Mouse (Mus musculus) hindbrain, embryonic 12.5 days (tissue): Measurements from ENCODE around the gene 2210016L21Rik. TPM values are rescaled to one million over a fixed set of nuclear protein-coding genes. Genes with fewer than 3 reads are reported as not detected.

ENCODE experiments used
- ATAC-seq: fragments of 200-750 bp; cut with Nextera tagmentation; 2 replicates; pipeline ENCODE4 v1.8.0; 2017; ENCODE audit warnings: moderate TSS enrichment; ENCODE audit not compliant: low FRiP score
- H3K27ac ChIP-seq: fragments of 300-500 bp; sonication (generic); 2 replicates; pipeline ENCODE4 v1.5.1; 2016; ENCODE audit warnings: mild to moderate bottlenecking
- H3K27me3 ChIP-seq: fragments of 300-500 bp; sonication (generic); 2 replicates; pipeline ENCODE4 v1.6.1; 2016; ENCODE audit warnings: mild to moderate bottlenecking
- H3K36me3 ChIP-seq: fragments of 300-500 bp; sonication (generic); 2 replicates; pipeline ENCODE4 v1.6.1; 2016; ENCODE audit warnings: mild to moderate bottlenecking
- H3K4me1 ChIP-seq: fragments of 300-500 bp; sonication (generic); 2 replicates; pipeline ENCODE4 v1.6.1; 2016
- H3K4me2 ChIP-seq: fragments of 300-500 bp; sonication (generic); replicated peaks from 2 replicates; pipeline ENCODE4 v1.6.1; 2016; ENCODE audit warnings: mild to moderate bottlenecking
- H3K4me3 ChIP-seq: fragments of 300-500 bp; sonication (generic); 2 replicates; pipeline ENCODE4 v1.5.1; 2016; ENCODE audit warnings: mild to moderate bottlenecking
- H3K9ac ChIP-seq: fragments of 300-500 bp; sonication (generic); 2 replicates; pipeline ENCODE4 v1.6.1; 2016; ENCODE audit warnings: mild to moderate bottlenecking, moderate library complexity
- H3K9me3 ChIP-seq: fragments of 300-500 bp; sonication (generic); replicated peaks from 2 replicates; pipeline ENCODE4 v1.6.1; 2016; ENCODE audit warnings: mild to moderate bottlenecking
- WGBS: fragments of 180-500 bp; shearing (Covaris S2); methylation state at CpG from one replicate; pipeline ENCODE4 v1.1.7; 2016; 5-methylcytosine and 5-hydroxymethylcytosine counted together
- polyA plus RNA-seq: library from polyadenylated mRNA; unstranded; fragments of >200 nt; fragmentation: Nextera tagmentation; extraction: Ambion mirVana; gene quantifications from 2 replicates; pipeline ENCODE4 v1.2.1, GENCODE M21; 2016

Gene 2210016L21Rik
- polyA plus RNA-seq, 1 experiment from 2014 or later = 72.0 TPM

DNA sequence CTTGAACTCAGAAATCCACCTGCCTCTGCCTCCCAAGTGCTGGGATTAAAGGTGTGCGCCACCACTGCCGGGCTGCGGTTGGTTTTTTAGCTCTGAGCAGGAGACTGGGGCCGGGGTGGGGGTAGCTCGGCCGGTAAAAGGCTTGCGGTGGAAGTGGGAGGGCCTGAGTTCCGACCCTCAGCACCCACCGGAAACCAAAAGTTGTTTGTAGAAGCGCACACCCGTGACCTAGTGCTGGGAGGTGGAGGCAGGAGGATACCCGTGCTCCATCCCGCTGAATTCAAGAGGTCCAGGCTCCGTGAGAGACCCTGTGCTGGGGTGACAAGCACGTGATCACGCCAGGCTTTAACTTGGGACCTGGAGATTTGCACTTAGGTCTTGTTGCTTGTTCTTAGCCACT, 54.5 kb downstream of the 2210016L21Rik start:
- Histone ChIP-seq H3K36me3 (no peaks in the 10 kb centered on the region), H3K4me1 (no peaks in the 10 kb centered on the region), H3K9me3 (no peaks in the 10 kb centered on the region), H3K4me2 (no peak overlapping the region), H3K4me3 (no peak overlapping the region), H3K9ac (no peak overlapping the region), H3K27ac (no peak overlapping the region), H3K27me3 (0 out of 2 replicates have a peak, but pooled peaks cover 2% of the 10 kb centered on the region)
- ATAC-seq = no peak
- 74% methylated on average over 16 of the region's 16 CpGs for WGBS

DNA sequence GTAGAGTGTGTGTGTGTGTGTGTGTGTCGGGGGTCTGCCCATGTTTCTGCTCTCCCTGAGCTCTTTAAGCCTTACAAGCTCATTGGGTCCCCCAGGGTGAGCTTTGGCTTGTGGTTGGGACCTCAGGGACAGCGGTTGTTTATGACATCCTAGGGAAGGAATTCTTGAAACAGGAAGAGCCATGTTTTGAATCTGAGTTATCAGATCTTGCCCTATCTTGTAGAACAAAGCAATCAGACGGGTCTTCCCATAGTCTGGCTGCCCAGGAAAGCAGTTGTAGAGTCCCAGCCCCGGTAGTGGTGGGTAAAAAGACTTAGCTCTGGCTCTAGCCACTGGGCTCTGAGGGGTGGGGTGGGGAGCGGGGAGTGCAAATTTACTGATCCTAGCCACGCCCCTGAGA, 55.4 kb downstream of the 2210016L21Rik start:
- Histone ChIP-seq H3K4me1 (no peaks in the 10 kb centered on the region), H3K27me3 (0 out of 2 replicates have a peak, but pooled peaks cover 5% of the 10 kb centered on the region), H3K9me3 (no peaks in the 10 kb centered on the region), H3K36me3 (no peaks in the 10 kb centered on the region), H3K4me3 (no peak overlapping the region), H3K27ac (no peak overlapping the region), H3K4me2 (no peak overlapping the region), H3K9ac (no peak overlapping the region)
- WGBS = 75% methylated on average over 6 of the region's 6 CpGs
- ATAC-seq = no peak

Other genes starting within 250 kb of the 2210016L21Rik start
- 19.6 and 21.1 TPM in 2 replicates for gene Tchp, start 234.4 kb upstream of the 2210016L21Rik start, polyA plus RNA-seq
- gene Ankrd13a, start 167.5 kb upstream of the 2210016L21Rik start, polyA plus RNA-seq = 80.2 and 81.9 TPM in 2 replicates
- gene Git2, start 166.6 kb upstream of the 2210016L21Rik start, polyA plus RNA-seq = 47.2 and 57.1 TPM in 2 replicates
- 165 TPM in 2 replicates for gene 1500011B03Rik, start 118.7 kb upstream of the 2210016L21Rik start, polyA plus RNA-seq
- not detected in 2 replicates for gene 4930519G04Rik, start 88.5 kb upstream of the 2210016L21Rik start, polyA plus RNA-seq
- gene Gm9936, start 83.5 kb upstream of the 2210016L21Rik start, polyA plus RNA-seq = 0.56 and 0.76 TPM in 2 replicates
- 2.0 and 3.0 TPM in 2 replicates for gene Oasl2, start 45.2 kb upstream of the 2210016L21Rik start, polyA plus RNA-seq
- 0.13 and 0.17 TPM in 2 replicates for gene Oasl1, start 18.9 kb upstream of the 2210016L21Rik start, polyA plus RNA-seq
- 0.06 TPM in 1 of 2 replicates, not detected in the other for gene Hnf1a, start 28.9 kb downstream of the 2210016L21Rik start, polyA plus RNA-seq
- 27.5 and 31.1 TPM in 2 replicates for gene Sppl3, start 69.0 kb downstream of the 2210016L21Rik start, polyA plus RNA-seq
- gene Gm10401, start 156.1 kb downstream of the 2210016L21Rik start, polyA plus RNA-seq = 22.3 and 30.3 TPM in 2 replicates
- gene Acads, start 177.2 kb downstream of the 2210016L21Rik start, polyA plus RNA-seq = 38.7 and 41.9 TPM in 2 replicates
- 57.5 and 62.0 TPM in 2 replicates for gene Unc119b, start 192.8 kb downstream of the 2210016L21Rik start, polyA plus RNA-seq
- gene Mlec, start 216.0 kb downstream of the 2210016L21Rik start, polyA plus RNA-seq = 65.0 and 72.9 TPM in 2 replicates